Mouse (Mus musculus): ENCODE results near the gene Gm14444.
"Not testable (repeated sequence)": the region's sequence is repeated elsewhere in the genome, so short reads cannot be mapped to it uniquely, and the experiment has no call there.

Gm14444 gene

GRCm38 (mm10) chr2:175010022-175010421, at the start of gene Gm14444:
Gene Gm14444 (plus strand): TSS chr2:175010241.
- not testable (repeated sequence) for DNase-seq (ENCODE audit: extremely low read depth, low read depth, low spot score)

GRCm38 (mm10) chr2:174965466-174965865, 44.6 kb upstream of the Gm14444 start:
- not testable (repeated sequence) for DNase-seq (ENCODE audit: extremely low read depth, low read depth, low spot score)

- DNase-seq (ENCODE audit: extremely low read depth, low read depth, low spot score): not testable (repeated sequence)
These were observed 34.2 kb downstream of the Gm14444 start for GRCm38 (mm10) chr2:175044268-175044667.

- DNase-seq (ENCODE audit: extremely low read depth, low read depth, low spot score): not testable (repeated sequence)
These were observed 57.7 kb downstream of the Gm14444 start, which contains the start of gene Gm14393 for GRCm38 (mm10) chr2:175067681-175068261. Gene Gm14393 (minus strand): TSS chr2:175067781.

Data from fat pad, adult 2 months (tissue).